Mouse (Mus musculus): ENCODE results near the gene Lhx1.

Lhx1 gene

DNA sequence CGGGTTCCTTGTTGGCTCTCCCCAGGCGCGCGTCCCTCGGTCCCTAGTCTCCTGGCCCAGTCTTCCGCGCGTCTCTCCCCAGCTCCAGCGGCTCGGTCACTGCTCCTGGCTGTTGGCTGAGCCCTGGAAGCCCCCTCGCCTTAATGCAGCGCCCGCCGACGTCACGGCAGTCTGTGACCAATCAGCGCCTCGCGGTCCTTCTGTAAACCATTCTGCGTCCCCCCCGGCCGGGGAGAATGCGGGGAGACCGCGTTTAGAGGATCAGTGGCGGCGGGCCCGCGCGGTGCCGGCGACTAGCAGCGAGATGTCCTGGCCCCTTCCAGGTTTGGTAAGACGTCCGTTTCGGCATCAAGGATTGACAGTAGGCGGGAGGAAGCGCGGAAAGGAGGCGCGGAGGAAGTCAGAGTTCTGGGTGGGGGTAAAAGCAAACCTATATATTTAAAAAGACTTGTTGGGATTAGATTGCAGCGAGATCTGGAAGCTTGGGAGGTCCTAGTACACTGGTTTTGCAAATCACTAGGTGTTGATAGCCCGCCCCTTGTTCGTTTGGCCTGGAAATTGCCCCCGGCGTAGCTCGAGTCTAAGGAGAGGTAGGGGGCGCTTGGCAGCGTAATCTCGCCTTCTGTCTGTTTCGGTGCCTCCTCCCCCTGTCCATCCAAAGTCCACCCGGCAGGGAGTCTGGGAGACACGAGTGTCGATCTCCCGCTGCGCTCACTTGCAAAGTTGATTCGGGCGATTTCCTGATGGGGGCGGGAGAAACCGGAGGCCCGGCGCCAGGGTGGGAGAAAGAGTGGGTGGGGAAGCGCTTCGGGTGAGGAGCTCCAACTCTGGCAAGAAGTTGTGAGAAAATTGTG lies at the start of gene Lhx1:
Gene Lhx1 (minus strand): TSS at position 115 of the 854 bp plus-strand sequence.
- DNase-seq (ENCODE audit: inconsistent ontology term), result peak; percentile 34

- no peak for DNase-seq (ENCODE audit: inconsistent ontology term)
Observed at GRCm38 (mm10) chr11:84574834-84575233, 49.5 kb upstream of the Lhx1 start.

- no peak for DNase-seq (ENCODE audit: inconsistent ontology term)
Observed at GRCm38 (mm10) chr11:84573637-84574036, 48.3 kb upstream of the Lhx1 start.

DNA sequence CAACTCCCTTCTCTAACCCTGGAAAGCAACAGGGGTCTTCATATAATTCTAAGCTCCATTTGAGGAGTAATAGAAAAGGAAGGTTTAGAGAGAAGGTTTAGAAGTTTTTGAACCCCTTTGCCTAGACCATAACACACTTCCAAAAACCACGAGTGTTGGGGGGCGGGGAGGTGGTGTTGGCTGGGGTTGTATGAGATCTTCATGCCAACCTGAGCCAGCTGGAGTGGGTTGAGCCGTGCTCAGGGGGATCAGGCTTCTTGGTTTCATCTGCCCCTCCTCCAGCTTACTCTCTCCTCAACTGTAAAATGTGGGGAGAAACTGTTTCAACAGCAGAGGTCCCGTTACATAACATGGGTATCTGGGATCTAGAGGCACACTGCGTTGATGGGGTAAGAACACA lies 45.5 kb upstream of the Lhx1 start:
- no peak for DNase-seq (ENCODE audit: inconsistent ontology term)

- no peak for DNase-seq (ENCODE audit: inconsistent ontology term)
Observed at GRCm38 (mm10) chr11:84570392-84570791, 45.1 kb upstream of the Lhx1 start.

DNA sequence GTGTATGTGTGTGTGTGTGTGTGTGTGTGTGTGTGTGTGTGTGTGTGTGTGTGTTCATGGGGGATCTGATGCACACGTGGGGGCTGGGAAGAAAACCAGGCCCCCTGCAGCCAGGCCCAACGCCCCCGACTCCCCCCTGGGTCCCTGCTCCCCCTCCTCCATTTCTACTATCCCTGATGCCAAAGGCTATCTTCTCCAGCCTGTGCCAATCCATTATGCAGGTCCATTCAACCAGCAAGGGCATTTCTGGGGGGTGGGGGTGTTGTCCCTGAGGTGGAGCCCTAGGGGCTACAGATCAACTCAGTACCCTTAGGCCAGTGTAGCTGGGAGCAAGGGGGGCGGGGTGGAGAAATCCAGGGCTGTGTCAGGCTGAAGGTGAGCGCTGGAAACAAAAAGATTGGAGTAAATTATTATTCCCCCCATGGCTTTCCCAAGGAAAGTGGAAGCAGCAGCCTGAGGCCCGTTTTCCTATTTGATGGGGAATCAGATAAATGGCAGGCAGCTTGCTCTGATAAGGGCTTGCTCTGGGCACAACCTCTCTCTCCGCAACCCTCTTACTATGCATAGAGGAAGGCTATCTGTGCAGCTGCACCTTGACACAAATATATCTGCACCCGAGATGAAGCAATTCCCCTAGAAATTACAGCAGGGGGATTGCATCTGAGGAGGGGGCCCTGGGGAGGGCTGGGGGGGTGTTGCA lies 43.9 kb upstream of the Lhx1 start:
- no peak for DNase-seq (ENCODE audit: inconsistent ontology term)

DNA sequence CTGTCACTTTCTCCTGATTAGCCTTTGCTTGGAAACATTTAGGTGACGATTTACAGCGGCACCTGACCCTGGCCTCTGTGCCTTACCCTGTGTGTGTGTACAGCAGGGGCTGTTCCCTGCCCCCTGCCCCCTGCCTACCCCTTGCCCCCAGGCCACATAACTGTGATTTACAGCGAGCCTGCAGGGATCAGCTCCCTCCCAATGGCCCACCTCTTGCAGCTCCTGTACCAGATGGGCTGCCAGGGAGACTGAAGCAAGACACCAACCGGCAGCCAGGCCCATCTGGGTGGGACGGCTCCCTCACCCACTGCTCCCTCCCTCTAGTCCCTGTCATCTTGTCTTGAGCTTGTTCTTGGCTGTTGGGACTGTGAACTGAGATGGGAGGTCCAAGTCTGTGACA lies 43.1 kb upstream of the Lhx1 start:
- DNase-seq (ENCODE audit: inconsistent ontology term), result no peak

DNA sequence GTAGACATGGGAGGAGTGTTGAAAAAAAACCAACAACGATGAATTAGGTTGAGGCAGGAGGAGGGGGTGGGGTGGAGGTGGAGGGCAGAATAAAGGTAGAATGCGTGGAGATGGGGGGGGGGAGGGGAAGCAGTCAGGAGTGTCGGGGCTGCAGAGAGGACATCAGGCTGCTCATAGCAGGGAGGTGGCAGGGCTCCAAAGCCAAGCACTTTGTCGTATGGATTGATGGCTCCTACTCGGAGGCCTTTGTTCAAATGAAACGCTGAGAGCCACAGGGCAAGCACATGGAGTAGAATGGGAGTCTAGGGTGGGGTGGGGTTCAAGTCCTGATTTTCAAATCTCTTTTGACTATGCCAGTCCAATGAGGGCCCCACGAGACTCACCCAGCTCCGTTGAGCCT lies 41.4 kb upstream of the Lhx1 start:
- DNase-seq (ENCODE audit: inconsistent ontology term), result no peak

DNA sequence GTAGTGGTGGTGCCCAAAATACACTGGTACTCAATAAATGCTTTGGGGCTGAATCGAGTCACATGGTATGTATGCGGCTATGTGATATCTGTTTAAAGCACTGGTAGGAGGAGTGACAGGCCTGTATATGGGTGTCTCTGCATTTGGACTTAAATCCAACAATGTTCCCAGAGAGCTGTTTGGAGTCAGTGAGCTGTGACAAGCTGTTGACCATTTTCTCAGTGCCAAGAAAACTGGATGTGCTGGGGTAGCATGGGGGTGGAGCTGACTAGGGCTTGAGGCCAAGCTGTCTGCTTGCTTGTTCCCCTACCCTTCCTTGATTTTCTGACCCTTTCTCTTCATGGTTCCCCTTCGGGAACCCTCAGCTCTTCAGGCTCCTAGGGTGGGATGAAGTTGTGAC lies 39.9 kb upstream of the Lhx1 start:
- DNase-seq (ENCODE audit: inconsistent ontology term), result no peak

GRCm38 (mm10) chr11:84563360-84563759 lies 38.0 kb upstream of the Lhx1 start:
- DNase-seq (ENCODE audit: inconsistent ontology term), result no peak

GRCm38 (mm10) chr11:84562758-84563347 lies 37.5 kb upstream of the Lhx1 start:
- DNase-seq (ENCODE audit: inconsistent ontology term), result no peak

DNA sequence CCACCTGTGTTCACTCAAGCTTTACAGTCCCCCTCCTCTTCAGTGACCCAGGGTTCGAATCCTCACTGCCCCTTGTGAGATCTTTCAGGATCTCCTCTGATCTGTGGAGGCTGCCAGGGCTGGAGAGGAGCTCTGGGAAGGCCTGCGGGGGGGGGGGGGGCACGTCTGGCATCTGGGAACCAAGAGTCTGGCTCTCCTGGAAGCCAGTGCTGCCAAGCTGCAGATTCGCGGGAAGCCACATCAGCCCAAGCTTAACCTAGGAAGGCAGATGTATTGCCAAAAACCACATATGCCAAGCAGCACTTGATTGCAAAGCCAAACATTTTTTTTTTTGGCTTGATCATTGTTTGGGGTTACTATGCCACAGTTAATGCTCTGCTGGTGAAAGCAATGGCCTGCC lies 36.2 kb upstream of the Lhx1 start:
- no peak for DNase-seq (ENCODE audit: inconsistent ontology term)

GRCm38 (mm10) chr11:84553821-84554450 lies 28.6 kb upstream of the Lhx1 start:
- DNase-seq (ENCODE audit: inconsistent ontology term), result no peak

DNA sequence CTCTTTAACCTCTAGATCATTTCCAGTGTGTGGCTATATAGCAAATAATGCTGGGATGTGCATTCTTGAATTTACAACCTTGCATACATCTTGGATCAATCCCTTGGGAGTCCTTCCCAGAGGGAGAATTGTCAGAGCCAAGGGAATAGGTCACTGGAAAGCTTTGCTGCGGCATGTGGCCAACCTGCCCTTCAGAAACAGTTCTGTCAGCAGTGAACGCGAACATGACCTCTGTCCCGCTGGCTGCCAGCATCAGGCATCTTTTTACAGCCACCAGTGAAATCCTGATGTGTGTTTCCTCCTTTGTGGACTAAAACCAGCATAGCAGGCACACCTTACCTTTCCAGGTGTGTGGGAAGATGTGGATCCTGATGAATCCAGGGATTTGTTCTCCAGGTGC lies 26.0 kb upstream of the Lhx1 start:
- no peak for DNase-seq (ENCODE audit: inconsistent ontology term)

- DNase-seq (ENCODE audit: inconsistent ontology term), result peak; percentile 36
Observed at GRCm38 (mm10) chr11:84549258-84549791, 24.0 kb upstream of the Lhx1 start.

GRCm38 (mm10) chr11:84548293-84548692 lies 23.0 kb upstream of the Lhx1 start:
- no peak for DNase-seq (ENCODE audit: inconsistent ontology term)

DNA sequence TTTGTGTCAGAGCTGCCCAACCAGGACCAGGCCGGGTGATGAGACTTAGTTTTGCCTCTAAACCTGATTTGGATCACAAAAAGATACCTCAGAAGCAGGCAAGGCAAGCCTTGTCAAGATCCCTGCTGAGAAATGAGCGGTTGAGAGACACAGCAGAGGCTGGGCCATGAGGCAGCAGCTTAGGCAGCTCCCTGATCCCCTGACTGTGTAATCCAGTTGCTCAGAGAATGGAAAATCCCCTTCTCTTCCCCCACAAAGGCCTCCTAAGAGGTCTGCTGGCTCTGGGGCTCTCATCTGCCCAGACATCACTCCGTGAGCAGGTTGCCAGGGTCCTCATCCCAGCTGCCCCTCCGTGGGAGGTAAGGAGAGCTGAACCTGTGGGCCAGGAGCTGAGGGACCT lies 14.6 kb upstream of the Lhx1 start:
- no peak for DNase-seq (ENCODE audit: inconsistent ontology term)

DNA sequence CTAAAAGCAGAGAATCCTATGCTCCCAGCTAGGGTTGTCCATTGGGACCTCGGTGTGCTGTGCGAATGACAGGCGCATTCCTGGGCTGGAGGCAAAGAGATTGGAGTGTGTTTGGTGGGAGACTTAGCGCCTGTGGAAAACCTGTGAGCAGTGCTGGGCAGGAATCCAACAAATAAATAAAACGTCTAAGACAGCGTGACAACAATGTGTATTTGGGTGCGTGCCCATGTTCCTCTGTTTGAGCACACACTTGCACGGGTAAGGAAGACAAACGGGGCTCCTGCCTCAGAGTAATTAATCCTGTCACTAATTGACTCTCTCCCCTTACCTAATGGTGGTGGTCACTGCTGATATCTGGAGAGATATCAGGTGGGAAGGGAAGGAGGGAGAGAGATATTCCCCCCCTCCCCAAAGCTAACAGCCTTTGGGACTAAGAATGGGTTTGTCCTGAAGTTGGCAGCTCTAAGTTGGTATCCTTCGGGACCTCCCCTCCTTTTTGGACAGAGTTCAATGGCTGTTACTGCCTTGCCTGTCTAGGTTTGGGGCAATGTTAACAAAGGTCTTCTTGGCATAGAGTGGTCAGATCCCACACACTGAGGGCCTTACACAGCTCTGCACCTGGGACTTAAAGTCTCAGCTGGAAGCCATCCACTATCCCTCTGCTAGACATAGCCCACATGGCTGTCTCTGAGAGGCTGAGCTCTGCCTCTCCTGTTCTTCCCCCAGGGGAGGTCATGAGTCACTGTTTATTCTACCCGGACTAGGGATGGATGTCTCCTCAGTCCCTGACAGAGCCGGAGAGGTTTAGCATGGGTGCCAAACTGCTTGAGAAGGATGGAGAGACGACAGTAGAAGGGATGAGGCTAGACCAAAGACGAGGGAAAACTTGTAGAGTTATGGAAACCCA lies 4.7 kb upstream of the Lhx1 start:
- no peak for DNase-seq (ENCODE audit: inconsistent ontology term)

GRCm38 (mm10) chr11:84529143-84529755 lies 3.9 kb upstream of the Lhx1 start:
- DNase-seq (ENCODE audit: inconsistent ontology term), result no peak

All from Muller cell, postnatal 12 days (primary cell).